Mouse (Mus musculus): ENCODE data around the gene Thrb. TPM values are rescaled to one million over a fixed set of nuclear protein-coding genes. Genes with fewer than 3 reads are reported as not detected.
A peak's percentile ranks its signal among the peaks of the same experiment; 100 is the strongest.

Thrb gene
- total RNA-seq (2017), result under 0.01 to 0.10 TPM in 2 of 3 replicates, not detected in the other

DNA sequence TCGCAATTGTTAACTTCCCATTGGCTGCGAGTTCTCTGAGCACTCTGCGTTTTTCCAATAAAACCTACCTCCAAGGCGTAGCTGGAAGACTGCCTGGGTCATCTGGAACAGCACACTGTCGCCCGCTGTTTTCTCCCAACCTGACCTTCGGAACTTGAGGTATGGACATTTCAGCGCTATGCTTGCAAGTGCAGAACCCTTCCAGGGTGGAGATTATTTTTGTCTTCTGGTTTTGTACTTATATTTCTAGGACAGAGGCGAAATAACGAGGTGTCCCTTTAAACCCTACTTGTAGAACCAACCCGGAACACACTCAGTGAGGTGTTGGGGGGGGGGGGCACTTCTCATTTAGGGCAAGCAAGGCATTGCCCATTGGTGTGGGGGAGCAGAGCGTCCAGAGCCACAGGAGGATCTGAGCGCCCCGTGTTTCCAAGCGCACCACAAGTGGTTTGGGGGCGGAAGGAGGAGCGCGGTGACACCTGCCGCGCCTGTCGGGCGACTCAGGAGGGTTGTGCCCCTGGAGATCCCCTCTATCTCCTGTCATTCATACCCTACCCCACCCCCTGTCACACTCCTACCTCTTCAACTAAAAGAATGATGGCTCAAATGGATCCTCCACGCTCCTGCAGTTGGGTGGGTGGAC, at the start of gene Thrb:
Thrb (plus strand) TSS at position 576 of the 643 bp plus-strand sequence.
- ATAC-seq (replicated peaks; ENCODE audit: insufficient number of reproducible peaks, low FRiP score, low TSS enrichment, poor library complexity, severe bottlenecking), result 0 out of 2 replicates have a peak, but pooled peaks have one; percentile 36

DNA sequence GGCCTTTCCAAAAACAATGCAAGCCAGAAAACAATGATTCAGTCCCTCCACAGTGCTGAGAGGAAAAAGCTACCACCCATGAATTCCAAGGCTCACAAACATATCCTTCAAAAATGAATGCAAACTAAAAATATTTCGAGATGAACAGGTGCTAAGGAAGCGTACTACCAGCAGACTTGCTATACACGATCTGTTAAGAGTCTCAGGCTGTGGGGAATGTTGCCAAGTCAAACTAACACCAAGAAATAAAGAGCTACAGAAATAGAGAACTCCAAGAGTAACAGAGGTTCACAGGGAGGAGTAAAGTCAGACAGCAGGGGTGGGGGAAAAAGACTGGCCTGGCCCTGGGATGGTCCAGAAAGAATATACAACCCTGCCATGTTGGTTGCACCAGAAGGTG, 38.4 kb upstream of the Thrb start:
- ATAC-seq (replicated peaks; ENCODE audit: insufficient number of reproducible peaks, low FRiP score, low TSS enrichment, poor library complexity, severe bottlenecking), result no peak

DNA sequence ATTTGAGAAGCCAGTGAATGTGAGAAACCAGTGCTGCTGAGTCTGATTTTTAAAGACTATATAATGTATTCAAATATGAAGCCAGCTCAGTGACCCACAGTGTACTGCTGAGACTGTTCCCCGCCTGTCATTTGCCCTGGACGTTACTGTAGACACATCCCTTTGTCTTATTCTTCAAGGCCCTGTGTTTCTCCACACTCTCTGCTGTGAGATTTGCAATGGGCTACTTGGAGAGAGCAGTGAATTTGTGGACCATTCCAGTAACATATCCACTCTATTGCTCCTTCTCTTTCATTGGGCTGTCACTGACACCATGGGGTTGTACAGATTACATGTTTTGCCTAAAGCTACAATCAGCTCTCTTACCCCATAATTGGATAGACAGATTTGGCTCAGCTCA, 36.1 kb upstream of the Thrb start:
- no peak for ATAC-seq (replicated peaks; ENCODE audit: insufficient number of reproducible peaks, low FRiP score, low TSS enrichment, poor library complexity, severe bottlenecking)

DNA sequence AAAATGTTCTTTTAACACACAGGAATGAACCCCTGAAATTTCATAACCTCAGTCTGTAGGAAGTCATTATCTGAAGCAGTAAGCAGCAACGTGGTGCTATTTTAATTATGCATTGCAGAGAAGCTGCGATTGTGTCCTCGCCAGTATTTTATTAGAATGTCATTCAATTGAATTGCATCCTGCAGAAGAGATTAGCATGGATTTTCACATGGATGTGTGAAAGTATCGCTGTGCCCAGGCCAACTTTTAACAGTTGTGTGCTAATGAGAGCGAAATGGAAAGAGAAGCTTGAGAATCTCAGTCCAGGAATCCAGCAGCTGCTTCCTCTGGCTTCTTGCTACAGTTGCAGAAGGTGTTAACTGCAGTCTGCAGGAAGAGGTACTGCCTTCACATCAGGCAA, 30.8 kb upstream of the Thrb start:
- no peak for ATAC-seq (replicated peaks; ENCODE audit: insufficient number of reproducible peaks, low FRiP score, low TSS enrichment, poor library complexity, severe bottlenecking)

DNA sequence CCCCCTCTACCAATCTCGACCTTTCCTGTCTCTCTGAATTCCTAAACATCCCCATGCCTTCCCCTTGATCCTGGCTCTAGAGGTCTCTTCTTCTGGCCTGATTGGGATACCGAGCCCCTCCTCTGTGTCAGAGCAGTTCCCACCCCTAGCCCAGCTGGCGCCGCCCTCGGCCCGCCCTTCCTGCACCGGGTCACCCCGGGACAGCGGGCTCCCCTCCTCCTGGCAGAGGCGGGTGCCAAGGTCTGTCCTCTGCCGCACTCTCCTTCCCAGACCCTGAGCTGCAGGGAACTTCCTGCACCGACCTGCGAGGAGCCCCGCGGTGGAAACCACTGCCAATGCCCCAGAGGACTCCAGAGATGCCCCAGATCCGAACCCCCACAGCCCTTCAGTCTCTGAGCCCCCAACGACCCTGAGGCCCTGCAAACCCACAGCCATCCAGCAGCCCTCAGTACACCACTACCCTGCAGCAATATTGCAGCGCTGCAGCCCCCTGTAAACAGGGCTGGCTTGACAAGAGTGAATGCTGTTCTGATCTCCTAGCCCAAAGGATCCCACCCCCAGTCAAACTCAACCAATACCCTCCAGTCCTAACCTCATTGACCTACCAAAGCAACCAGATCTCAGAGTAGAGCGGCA, 27.1 kb upstream of the Thrb start:
- ATAC-seq (replicated peaks; ENCODE audit: insufficient number of reproducible peaks, low FRiP score, low TSS enrichment, poor library complexity, severe bottlenecking), result no peak

DNA sequence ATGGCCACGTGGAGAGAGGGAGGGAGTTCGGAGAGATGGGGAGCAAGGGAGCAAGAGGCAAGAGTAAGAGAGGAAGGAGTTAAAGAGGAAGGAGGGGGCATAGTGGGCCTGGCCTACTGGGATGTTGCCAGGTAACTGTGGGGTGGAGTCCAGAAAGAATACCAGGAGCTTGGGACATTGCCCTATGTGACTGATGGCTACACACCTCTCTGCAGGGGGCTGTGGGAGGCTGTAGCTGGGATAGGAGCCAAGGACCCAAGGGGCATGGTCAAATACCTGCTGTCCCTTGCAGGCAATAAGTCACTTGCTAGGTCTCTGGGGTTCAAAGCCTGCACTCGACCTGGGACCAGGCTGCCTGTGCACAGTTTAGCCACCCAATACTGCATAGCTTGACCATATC, 23.1 kb upstream of the Thrb start:
- no peak for ATAC-seq (replicated peaks; ENCODE audit: insufficient number of reproducible peaks, low FRiP score, low TSS enrichment, poor library complexity, severe bottlenecking)

DNA sequence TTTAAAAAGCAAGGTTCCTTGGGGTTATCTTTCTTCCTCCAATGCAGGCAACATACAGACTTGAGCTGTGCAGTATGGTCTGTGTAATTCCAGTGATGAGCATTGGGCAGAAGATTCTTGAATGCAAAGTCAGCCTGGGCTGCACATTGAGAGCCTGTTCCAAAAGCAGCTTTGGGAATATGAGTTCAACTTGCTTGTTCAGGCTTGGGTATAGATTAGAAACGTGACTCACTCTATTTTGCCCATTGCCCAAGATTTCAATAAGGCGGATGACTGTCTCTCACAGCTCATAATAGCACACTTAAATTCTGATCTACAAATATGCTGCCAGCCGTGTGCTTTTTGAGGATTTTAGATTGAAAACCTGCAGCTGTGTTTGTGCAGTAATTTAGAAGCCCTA, 18.3 kb upstream of the Thrb start:
- no peak for ATAC-seq (replicated peaks; ENCODE audit: insufficient number of reproducible peaks, low FRiP score, low TSS enrichment, poor library complexity, severe bottlenecking)

DNA sequence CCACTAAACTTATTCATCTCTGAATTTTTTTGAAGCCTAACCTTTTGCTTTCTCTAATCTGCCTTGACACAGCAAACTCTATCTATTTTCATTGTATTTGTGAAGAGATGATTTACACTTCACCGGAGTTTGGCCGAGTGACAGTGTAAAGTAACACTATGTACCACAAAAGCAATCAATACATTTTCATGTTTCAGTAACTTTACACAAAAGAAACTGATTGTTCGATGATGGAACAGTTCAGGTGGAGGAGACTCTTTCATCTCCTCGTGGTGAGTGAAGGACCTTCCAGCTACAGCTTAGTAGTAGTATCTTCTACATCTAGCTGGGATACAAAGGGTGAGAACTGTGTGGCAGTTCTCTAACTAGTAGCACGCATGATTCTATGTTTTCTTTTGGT, 5.0 kb upstream of the Thrb start:
- ATAC-seq (replicated peaks; ENCODE audit: insufficient number of reproducible peaks, low FRiP score, low TSS enrichment, poor library complexity, severe bottlenecking), result no peak

DNA sequence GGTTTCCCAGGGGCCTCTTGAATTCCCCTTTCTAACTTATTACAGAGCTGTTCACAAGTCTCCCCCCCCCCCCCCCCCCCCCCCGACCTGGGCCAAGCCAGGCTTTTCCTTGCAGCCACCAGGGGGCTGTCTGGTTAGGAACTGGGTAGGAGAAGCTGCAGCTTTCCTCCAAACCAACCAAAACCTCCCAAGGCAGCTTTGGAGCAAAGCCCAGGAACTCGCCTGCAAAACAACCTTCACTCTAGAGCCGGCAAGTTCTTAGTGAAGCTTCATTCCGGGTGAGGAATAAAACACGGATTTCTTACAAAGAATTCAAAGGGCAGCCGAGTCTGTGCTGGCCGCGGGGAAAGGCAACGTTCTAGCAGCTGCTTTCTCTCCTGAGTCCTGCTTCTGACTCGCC, 1.0 kb upstream of the Thrb start:
- 0 out of 2 replicates have a peak, but pooled peaks have one; percentile 49 for ATAC-seq (replicated peaks; ENCODE audit: insufficient number of reproducible peaks, low FRiP score, low TSS enrichment, poor library complexity, severe bottlenecking)

DNA sequence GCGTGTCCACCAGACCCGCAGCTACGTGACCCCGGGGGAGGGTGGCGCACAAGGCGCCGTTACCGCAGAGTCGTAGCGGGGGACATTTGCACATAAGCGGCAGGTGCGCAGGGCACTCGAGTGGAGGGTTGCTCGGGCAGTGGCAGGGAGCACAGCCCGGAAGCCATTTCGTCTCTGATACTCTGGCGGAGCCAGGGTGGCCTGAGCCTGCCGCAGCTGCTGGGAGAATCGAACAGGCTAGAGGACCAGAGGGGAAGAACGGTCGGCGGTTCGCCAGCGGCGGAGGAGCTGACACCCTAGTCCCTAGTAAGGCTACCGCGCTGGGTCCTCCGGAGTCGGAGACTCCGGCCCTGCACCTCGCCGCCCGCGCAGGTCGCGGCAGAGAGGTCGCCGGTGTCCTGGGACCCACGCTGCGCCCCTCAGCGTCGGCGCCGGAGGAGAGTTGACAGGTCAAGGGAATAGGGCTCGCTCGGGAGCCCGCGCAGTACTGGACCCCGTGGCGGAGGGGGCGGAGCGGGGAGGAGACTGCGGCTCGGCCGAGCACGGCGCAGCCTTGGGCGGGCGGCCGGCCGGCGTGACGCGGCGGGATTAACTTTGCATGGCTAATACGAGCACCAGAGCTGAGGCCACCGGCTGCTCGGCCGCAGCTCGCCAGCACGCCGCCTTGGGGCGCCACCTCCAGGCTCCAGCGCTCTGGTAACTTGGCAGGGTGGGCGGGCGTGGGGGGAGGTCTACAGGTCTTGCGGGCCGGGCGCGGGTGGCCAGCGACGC, 453 bp downstream of the Thrb start:
- ATAC-seq (replicated peaks; ENCODE audit: insufficient number of reproducible peaks, low FRiP score, low TSS enrichment, poor library complexity, severe bottlenecking), result 0 out of 2 replicates have a peak, but pooled peaks have one; percentile 18

DNA sequence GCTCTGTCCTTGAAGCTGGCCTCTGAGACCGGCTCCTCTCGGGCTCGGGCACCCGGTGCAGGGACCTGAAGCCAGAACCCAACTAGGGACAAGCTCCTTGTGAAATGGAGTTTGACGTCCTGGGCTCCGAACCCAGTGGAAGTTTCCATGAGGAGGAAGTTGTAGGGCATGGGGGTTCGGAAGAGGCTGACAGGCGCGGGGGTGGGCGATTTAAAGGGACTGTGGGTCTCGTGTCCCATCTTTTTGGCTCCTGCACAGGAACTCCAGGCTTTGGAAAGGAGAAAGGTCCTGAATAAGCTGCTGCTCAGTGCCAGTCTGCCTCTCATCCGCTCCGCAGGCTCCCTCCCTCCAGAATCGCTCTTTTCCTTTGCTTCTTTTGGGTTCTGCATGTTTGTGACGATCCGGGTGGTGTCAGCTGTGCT, 1.1 kb downstream of the Thrb start:
- ATAC-seq (replicated peaks; ENCODE audit: insufficient number of reproducible peaks, low FRiP score, low TSS enrichment, poor library complexity, severe bottlenecking), result no peak

DNA sequence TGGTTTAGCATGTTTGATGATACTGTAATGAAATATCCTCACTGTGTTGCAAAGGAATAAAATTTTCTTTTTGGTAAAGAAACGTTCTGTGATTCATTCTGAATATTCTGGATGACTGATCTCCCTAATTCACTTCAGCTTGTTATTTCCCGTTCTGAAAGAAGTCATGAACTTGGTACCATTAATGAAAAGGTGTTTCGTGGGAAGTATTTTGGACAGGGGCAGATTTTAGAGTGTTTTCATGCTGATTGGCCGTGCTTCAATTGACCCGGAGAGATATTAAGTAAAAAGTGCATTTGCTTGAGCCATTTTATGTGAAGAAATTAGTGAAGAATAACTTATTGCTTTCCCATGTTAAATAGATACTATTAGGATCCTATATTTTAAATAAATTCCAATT, 2.0 kb downstream of the Thrb start:
- no peak for ATAC-seq (replicated peaks; ENCODE audit: insufficient number of reproducible peaks, low FRiP score, low TSS enrichment, poor library complexity, severe bottlenecking)

DNA sequence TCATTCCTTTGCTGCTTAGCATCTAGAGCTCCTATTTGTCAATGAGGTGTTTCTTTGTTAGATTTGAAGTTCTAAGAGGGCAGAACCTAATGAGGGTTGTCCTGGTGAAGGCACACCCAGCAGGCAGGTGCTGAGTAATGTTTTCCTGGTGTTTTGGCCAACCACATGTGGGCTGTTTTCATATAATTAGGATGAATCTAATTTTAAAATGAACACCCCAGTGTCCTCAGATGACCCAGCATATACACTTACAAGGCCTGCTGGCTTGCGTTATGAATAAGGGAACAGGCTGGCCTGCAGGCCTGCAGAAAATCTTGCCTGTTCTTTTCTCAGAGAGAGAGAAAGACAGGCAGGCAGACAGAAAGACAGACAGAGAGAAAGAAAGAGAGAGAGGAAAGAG, 14.3 kb downstream of the Thrb start:
- ATAC-seq (replicated peaks; ENCODE audit: insufficient number of reproducible peaks, low FRiP score, low TSS enrichment, poor library complexity, severe bottlenecking), result no peak

DNA sequence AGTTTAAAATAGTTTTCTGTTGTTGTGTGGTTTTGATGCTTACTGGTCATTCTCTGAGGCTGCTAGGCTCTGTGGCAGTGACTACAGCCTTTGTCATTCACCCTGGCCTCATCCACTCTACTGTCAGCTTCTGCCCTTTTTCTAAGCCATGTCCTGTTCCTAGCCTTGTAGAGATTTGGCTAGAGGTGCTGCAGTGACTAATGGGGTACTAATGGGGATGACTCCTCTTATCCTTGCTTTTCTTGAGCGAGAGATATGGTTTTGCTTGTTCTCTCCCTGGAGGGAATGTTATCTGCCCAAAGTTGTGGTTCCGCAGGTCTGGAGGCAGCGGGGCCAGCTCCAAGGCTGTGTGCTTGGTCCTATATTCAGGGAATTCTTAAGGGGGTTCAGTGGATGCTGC, 15.2 kb downstream of the Thrb start:
- no peak for ATAC-seq (replicated peaks; ENCODE audit: insufficient number of reproducible peaks, low FRiP score, low TSS enrichment, poor library complexity, severe bottlenecking)

DNA sequence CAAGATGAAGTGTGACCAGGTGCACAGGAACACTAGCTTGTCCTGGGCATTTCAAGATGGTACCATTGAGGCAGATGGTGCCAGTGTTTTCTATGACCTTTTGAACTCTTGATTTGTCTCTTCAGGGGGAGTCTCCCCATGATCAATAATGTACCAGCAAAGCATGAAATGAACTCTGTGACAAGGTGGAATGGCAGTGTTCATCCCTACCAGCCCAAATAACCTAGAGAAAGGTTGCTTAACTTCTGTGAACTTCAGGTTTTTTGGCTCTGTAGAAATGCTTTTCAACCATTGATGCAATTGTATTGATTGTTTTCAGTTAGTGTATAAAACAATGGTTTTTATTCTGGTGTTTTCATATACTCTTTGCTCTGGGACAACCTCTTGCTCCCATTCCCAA, 21.4 kb downstream of the Thrb start:
- ATAC-seq (replicated peaks; ENCODE audit: insufficient number of reproducible peaks, low FRiP score, low TSS enrichment, poor library complexity, severe bottlenecking), result no peak

DNA sequence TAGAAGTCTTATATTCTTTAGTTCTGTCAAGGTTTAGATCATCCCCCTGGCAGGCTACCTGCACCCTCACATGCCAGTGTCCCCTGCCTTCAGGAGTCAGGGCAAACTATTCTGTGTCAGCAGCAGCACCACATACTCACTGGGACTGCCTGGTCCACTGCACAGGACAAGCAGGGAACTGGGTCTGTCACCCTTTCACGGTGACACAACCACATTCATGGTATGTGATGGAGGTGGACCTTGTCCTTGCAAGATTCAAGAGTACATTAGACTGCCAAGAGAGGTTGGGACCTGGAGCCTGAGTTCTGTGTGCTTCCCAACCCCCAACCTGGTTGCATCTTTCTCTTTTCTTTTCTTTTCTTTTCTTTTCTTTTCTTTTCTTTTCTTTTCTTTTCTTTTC, 24.8 kb downstream of the Thrb start:
- no peak for ATAC-seq (replicated peaks; ENCODE audit: insufficient number of reproducible peaks, low FRiP score, low TSS enrichment, poor library complexity, severe bottlenecking)

DNA sequence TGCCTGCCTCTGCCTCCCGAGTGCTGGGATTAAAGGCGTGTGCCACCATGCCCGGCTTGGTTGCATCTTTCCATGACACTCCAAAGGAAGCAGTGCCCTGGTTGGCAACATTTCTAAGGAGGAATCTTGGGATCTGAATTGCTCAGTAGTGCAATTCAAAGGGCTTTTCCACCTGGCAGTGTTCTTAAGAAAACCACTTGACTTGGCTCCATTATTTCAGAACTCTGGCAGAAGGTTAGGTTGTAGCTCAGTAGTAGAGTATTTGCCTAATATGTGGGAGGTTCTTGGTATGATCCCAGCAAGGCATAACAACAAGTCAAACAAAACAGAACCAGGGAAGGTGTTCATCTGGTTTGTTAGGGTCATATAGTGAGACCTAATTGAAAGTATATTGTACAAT, 25.4 kb downstream of the Thrb start:
- ATAC-seq (replicated peaks; ENCODE audit: insufficient number of reproducible peaks, low FRiP score, low TSS enrichment, poor library complexity, severe bottlenecking), result no peak

DNA sequence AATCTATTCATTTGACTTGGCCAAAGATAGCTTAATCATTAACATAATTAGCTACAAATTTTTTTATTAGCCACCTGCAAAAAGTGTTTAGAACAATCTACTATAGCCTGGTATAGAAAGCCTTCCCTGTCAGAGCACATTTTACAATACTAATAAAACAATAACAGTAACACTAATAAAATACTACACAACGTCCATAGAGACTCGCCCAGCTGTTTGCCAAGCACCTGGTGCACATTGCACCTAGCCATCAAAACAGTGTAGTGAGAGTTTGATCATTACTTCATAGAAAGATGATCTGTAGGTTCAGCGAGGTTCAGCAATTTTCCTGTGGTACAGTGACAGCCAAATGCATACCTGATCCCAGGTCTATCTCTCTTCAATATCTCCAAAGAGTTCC, 26.9 kb downstream of the Thrb start:
- no peak for ATAC-seq (replicated peaks; ENCODE audit: insufficient number of reproducible peaks, low FRiP score, low TSS enrichment, poor library complexity, severe bottlenecking)

DNA sequence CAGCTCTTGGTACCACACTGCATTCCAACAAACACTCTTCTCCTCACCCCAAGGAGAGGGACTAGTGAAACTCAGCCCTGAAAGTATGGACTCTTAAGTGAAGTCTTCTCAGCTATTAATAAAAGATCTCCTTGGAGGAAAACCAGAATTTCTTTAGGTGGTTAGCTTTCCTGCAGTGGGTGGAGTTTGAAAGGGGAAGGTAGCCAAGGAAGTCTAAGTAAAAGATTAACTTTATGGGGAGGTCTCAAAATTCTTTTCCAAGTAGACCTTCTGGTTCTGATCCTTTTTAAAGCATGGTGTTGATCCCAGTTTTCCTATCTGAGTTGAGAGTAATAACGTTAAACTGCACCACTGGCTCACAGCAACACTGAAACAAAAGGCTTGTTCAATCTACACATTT, 31.2 kb downstream of the Thrb start:
- ATAC-seq (replicated peaks; ENCODE audit: insufficient number of reproducible peaks, low FRiP score, low TSS enrichment, poor library complexity, severe bottlenecking), result no peak

DNA sequence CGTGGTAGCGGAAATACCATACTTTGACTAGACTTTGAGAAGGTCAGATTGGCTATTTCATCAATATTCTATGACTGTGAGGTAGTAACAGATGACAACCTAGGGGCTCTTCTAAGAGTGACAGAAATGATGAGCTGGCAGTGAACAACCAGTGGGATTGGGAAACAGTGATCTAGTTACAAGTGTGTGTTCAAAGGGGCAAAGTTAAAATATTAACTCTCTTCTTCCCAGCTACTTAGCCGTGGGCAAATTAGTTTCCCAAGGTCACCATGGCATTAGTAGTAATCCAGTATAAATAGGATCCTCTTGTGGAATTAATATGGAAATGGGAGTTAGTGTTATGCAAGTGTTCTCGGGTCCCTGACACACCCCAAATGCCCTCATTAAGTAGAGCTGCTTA, 35.5 kb downstream of the Thrb start:
- no peak for ATAC-seq (replicated peaks; ENCODE audit: insufficient number of reproducible peaks, low FRiP score, low TSS enrichment, poor library complexity, severe bottlenecking)

Data from monocyte, adult 5-6 weeks (primary cell).